Mouse (Mus musculus): Measurements from ENCODE around the gene Slc2a2. TPM values are rescaled to one million over a fixed set of nuclear protein-coding genes. Genes with fewer than 3 reads are reported as not detected.
"Not testable (repeated sequence)": the region's sequence is repeated elsewhere in the genome, so short reads cannot be mapped to it uniquely, and the experiment has no call there.

The Slc2a2 gene
- polyA plus RNA-seq, 1 experiment from 2014 or later: 0.06 TPM

DNA sequence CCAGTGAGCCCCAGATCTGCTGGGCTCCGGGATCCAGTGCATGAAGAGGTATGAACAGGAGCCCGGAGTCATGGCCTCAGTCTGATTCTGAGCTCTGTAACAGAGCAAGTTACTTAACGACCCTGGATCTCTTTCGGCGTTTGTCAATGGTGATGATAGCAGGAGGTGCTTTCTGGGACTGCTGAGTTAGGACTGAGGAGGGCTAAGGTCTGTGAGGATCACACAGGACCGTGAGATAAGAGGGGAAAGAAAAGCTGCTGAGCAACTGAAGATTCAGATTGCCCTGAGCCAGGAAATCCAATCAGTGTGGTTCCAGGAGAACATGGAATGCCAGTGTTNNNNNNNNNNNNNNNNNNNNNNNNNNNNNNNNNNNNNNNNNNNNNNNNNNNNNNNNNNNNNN lies 42.6 kb downstream of the Slc2a2 start:
- Histone ChIP-seq H3K4me1 (peaks cover 10% of the 10 kb centered on the region), H3K4me2 (replicated peaks) (no peak overlapping the region), H3K9me3 (no peaks in the 10 kb centered on the region), H3K36me3 (no peaks in the 10 kb centered on the region), H3K9ac (replicated peaks) (no peak overlapping the region), H3K27ac (replicated peaks) (no peak overlapping the region), H3K4me3 (no peak overlapping the region), H3K27me3 (no peaks in the 10 kb centered on the region)
- WGBS: 26% methylated on average over 6 of the region's 6 CpGs
- ATAC-seq (replicated peaks): no peak

GRCm38 (mm10) chr3:28743251-28743650 lies 45.5 kb downstream of the Slc2a2 start:
- peak; percentile 36; the same call in 1 of the 2 replicates for ATAC-seq (replicated peaks)

DNA sequence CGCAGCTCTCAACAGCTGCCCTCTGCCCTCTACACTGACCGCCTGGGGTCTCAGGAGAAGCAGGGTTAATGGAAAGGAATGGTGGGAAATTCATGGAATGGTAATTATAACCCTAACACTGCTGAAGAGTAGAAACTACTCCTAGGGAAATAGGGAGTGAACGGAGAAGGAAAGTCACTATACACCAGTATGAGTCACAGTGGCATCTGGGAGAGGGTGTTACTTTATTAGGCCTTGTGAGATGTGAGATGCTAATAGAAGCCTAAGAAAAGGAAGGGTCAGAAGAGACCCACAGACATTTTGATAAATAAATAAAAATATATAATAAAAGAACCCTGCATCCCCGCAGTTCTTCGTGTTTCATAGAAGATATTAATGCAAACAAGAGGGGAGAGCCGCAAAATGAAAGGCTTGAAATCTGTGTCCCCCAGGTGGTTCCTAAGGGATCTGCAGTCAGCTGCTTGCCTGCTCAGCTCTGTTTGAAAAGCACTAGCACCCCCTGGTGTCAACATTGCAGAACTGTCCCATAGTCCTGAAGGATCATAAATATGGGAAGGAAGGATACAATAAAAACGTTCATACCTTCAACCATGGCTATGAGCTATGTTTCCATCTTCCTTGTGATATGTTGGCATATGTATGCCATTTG lies 48.3 kb downstream of the Slc2a2 start:
- peak; percentile 91 for ATAC-seq (replicated peaks)
- H3K27me3 ChIP-seq: no peaks in the 10 kb centered on the region
- H3K36me3 ChIP-seq: no peaks in the 10 kb centered on the region
- H3K27ac ChIP-seq (replicated peaks): no peak overlapping the region
- no peak overlapping the region for H3K4me3 ChIP-seq
- H3K4me2 ChIP-seq (replicated peaks): no peak overlapping the region
- no peak overlapping the region for H3K9ac ChIP-seq (replicated peaks)
- peaks cover 12% of the 10 kb centered on the region for H3K4me1 ChIP-seq
- H3K9me3 ChIP-seq: no peaks in the 10 kb centered on the region
- 38% methylated on average over 7 of the region's 7 CpGs for WGBS

More at GRCm38 (mm10) chr3:28743251-28743650, 45.5 kb downstream of the Slc2a2 start:
- H3K4me2 ChIP-seq (replicated peaks): no peak overlapping the region
- no peaks in the 10 kb centered on the region for H3K27me3 ChIP-seq
- 39% methylated on average over 8 of the region's 8 CpGs for WGBS
- peaks cover 12% of the 10 kb centered on the region for H3K4me1 ChIP-seq
- H3K27ac ChIP-seq (replicated peaks): no peak overlapping the region
- no peak overlapping the region for H3K9ac ChIP-seq (replicated peaks)
- no peak overlapping the region for H3K4me3 ChIP-seq
- no peaks in the 10 kb centered on the region for H3K9me3 ChIP-seq
- no peaks in the 10 kb centered on the region for H3K36me3 ChIP-seq

GRCm38 (mm10) chr3:28748151-28748550 lies 50.4 kb downstream of the Slc2a2 start:
- Histone ChIP-seq H3K27ac (replicated peaks) (no peak overlapping the region), H3K4me3 (no peak overlapping the region), H3K27me3 (no peaks in the 10 kb centered on the region), H3K4me1 (peaks cover 7% of the 10 kb centered on the region), H3K36me3 (no peaks in the 10 kb centered on the region), H3K9ac (replicated peaks) (no peak overlapping the region), H3K4me2 (replicated peaks) (no peak overlapping the region), H3K9me3 (no peaks in the 10 kb centered on the region)
- 87% methylated on average over 3 of the region's 3 CpGs for WGBS
- no peak for ATAC-seq (replicated peaks)

GRCm38 (mm10) chr3:28748956-28749355 lies 51.3 kb downstream of the Slc2a2 start:
- no peak overlapping the region for H3K4me2 ChIP-seq (replicated peaks)
- no peak overlapping the region for H3K27ac ChIP-seq (replicated peaks)
- H3K27me3 ChIP-seq: no peaks in the 10 kb centered on the region
- ATAC-seq (replicated peaks): no peak
- H3K9me3 ChIP-seq: no peaks in the 10 kb centered on the region
- H3K36me3 ChIP-seq: no peaks in the 10 kb centered on the region
- H3K9ac ChIP-seq (replicated peaks): no peak overlapping the region
- H3K4me1 ChIP-seq: 0 out of 2 replicates have a peak, but pooled peaks cover 2% of the 10 kb centered on the region
- H3K4me3 ChIP-seq: no peak overlapping the region

DNA sequence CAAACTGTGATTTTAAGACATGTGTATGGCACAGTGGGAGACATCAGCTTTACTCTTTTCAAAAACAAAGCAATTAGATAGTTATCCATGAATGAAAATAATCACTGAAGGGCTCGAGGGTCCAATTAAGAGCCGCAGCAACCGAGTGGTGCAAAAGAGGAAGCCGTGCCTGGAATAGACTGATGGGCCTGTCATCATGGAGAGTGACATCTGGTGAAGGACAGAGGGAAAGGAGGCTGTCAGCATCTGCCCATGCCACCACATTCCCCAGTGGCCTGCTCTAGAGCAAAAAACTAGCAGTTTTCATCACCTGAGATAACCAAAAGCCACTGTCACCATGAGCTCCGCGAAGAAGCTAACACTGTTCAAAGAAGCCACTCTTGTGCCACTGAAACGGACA lies 57.8 kb downstream of the Slc2a2 start:
- H3K4me2 ChIP-seq (replicated peaks): no peak overlapping the region
- H3K9ac ChIP-seq (replicated peaks): no peak overlapping the region
- no peak overlapping the region for H3K4me3 ChIP-seq
- H3K36me3 ChIP-seq: no peaks in the 10 kb centered on the region
- no peak overlapping the region for H3K27ac ChIP-seq (replicated peaks)
- ATAC-seq (replicated peaks): no peak
- 47% methylated on average over 7 of the region's 7 CpGs for WGBS
- H3K4me1 ChIP-seq: no peaks in the 10 kb centered on the region
- H3K9me3 ChIP-seq: no peaks in the 10 kb centered on the region
- H3K27me3 ChIP-seq: no peaks in the 10 kb centered on the region

DNA sequence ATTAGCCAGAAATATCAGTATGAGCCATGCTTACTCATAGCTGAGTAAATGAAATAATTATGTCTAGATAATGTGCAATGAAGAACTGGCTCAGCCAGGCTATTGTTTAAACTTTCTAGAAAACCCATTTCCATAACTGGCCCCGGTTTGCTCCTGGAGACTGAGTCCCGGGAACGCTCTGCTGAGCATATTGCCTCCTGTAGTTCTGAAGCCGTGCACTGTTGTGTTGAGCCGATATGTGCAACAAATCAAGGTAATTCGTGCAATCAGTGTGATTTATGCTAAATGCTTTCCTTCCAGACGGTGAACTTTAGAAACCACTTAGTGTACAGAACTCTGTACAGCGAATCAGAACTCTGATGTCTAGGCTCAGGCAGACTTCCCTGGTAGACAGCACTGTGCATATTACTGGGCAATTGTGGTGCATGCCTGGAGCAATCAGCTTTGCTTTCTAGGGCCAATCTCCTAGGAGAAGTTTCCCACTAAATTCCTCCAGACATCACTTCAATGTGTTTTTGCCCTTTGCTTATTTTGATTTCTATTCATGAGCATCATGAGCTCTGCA lies 63.6 kb downstream of the Slc2a2 start:
- no peaks in the 10 kb centered on the region for H3K36me3 ChIP-seq
- H3K9ac ChIP-seq (replicated peaks): no peak overlapping the region
- no peaks in the 10 kb centered on the region for H3K27me3 ChIP-seq
- ATAC-seq (replicated peaks): 0 out of 2 replicates have a peak, but pooled peaks have one; percentile 43
- H3K27ac ChIP-seq (replicated peaks): no peak overlapping the region
- H3K4me2 ChIP-seq (replicated peaks): no peak overlapping the region
- no peak overlapping the region for H3K4me3 ChIP-seq
- no peaks in the 10 kb centered on the region for H3K9me3 ChIP-seq
- 71% methylated on average over 8 of the region's 8 CpGs for WGBS
- H3K4me1 ChIP-seq: no peaks in the 10 kb centered on the region

DNA sequence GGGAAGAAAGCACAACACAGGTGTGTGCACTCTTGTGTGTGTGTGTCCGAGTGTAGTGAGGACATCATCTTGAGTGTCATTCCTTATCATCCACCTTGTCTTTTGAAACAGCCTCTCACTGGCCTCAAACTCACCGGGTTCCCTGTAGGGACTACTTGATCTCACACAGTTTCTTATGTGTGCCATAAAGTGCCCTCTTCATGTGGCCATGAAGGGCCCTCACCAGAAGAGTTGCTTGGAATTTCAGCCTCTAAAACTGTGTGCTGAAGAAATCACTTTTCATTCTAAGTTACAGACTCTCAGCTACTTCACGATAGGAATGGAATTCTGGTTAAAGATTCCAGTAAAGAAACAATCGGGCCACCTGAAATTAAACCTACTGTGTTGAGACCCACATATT lies 69.2 kb downstream of the Slc2a2 start:
- ATAC-seq (replicated peaks): no peak
- Histone ChIP-seq H3K36me3 (no peaks in the 10 kb centered on the region), H3K4me1 (no peaks in the 10 kb centered on the region), H3K4me3 (no peak overlapping the region), H3K9me3 (no peaks in the 10 kb centered on the region), H3K9ac (replicated peaks) (no peak overlapping the region), H3K4me2 (replicated peaks) (no peak overlapping the region), H3K27ac (replicated peaks) (no peak overlapping the region), H3K27me3 (no peaks in the 10 kb centered on the region)
- WGBS: 90% methylated on average over 4 of the region's 4 CpGs

GRCm38 (mm10) chr3:28768222-28768621 lies 70.5 kb downstream of the Slc2a2 start:
- H3K27me3 ChIP-seq: no peaks in the 10 kb centered on the region
- no peak for ATAC-seq (replicated peaks)
- no peak overlapping the region for H3K4me3 ChIP-seq
- H3K4me1 ChIP-seq: no peaks in the 10 kb centered on the region
- WGBS: 85% methylated on average over 3 of the region's 3 CpGs
- H3K4me2 ChIP-seq (replicated peaks): no peak overlapping the region
- no peaks in the 10 kb centered on the region for H3K9me3 ChIP-seq
- H3K27ac ChIP-seq (replicated peaks): no peak overlapping the region
- H3K9ac ChIP-seq (replicated peaks): no peak overlapping the region
- no peaks in the 10 kb centered on the region for H3K36me3 ChIP-seq

GRCm38 (mm10) chr3:28772919-28773318 lies 75.2 kb downstream of the Slc2a2 start:
- not testable (repeated sequence) for H3K4me2 ChIP-seq (replicated peaks); H3K27ac ChIP-seq (replicated peaks); ATAC-seq (replicated peaks); H3K27me3 ChIP-seq; H3K9ac ChIP-seq (replicated peaks); H3K4me1 ChIP-seq; H3K4me3 ChIP-seq; H3K36me3 ChIP-seq; H3K9me3 ChIP-seq
- WGBS: 66% methylated on average over 4 of the region's 4 CpGs

GRCm38 (mm10) chr3:28775361-28775760 lies 77.7 kb downstream of the Slc2a2 start:
- H3K4me2 ChIP-seq (replicated peaks): no peak overlapping the region
- H3K9me3 ChIP-seq: no peaks in the 10 kb centered on the region
- H3K27me3 ChIP-seq: no peaks in the 10 kb centered on the region
- no peaks in the 10 kb centered on the region for H3K36me3 ChIP-seq
- no peak for ATAC-seq (replicated peaks)
- H3K27ac ChIP-seq (replicated peaks): no peak overlapping the region
- no peak overlapping the region for H3K9ac ChIP-seq (replicated peaks)
- 93% methylated on average over 7 of the region's 7 CpGs for WGBS
- no peak overlapping the region for H3K4me3 ChIP-seq
- no peaks in the 10 kb centered on the region for H3K4me1 ChIP-seq

GRCm38 (mm10) chr3:28775958-28776357 lies 78.3 kb downstream of the Slc2a2 start:
- WGBS: 89% methylated on average over 1 of the region's 1 CpGs
- Histone ChIP-seq H3K9me3 (no peaks in the 10 kb centered on the region), H3K27ac (replicated peaks) (no peak overlapping the region), H3K4me1 (peaks cover 4% of the 10 kb centered on the region), H3K36me3 (no peaks in the 10 kb centered on the region), H3K4me3 (no peak overlapping the region), H3K9ac (replicated peaks) (no peak overlapping the region), H3K4me2 (replicated peaks) (no peak overlapping the region), H3K27me3 (no peaks in the 10 kb centered on the region)
- ATAC-seq (replicated peaks): no peak

- Histone ChIP-seq H3K9ac (replicated peaks) (no peak overlapping the region), H3K4me1 (peaks cover 4% of the 10 kb centered on the region), H3K27ac (replicated peaks) (no peak overlapping the region), H3K4me2 (replicated peaks) (no peak overlapping the region), H3K9me3 (no peaks in the 10 kb centered on the region), H3K36me3 (no peaks in the 10 kb centered on the region), H3K4me3 (no peak overlapping the region), H3K27me3 (no peaks in the 10 kb centered on the region)
- no peak for ATAC-seq (replicated peaks)
- WGBS: 76% methylated on average over 1 of the region's 1 CpGs
Measured at GRCm38 (mm10) chr3:28776491-28776890, 78.8 kb downstream of the Slc2a2 start.

Data from forebrain, embryonic 15.5 days (tissue).